Mouse (Mus musculus): ENCODE data around the gene Clcnkb.

DNA sequence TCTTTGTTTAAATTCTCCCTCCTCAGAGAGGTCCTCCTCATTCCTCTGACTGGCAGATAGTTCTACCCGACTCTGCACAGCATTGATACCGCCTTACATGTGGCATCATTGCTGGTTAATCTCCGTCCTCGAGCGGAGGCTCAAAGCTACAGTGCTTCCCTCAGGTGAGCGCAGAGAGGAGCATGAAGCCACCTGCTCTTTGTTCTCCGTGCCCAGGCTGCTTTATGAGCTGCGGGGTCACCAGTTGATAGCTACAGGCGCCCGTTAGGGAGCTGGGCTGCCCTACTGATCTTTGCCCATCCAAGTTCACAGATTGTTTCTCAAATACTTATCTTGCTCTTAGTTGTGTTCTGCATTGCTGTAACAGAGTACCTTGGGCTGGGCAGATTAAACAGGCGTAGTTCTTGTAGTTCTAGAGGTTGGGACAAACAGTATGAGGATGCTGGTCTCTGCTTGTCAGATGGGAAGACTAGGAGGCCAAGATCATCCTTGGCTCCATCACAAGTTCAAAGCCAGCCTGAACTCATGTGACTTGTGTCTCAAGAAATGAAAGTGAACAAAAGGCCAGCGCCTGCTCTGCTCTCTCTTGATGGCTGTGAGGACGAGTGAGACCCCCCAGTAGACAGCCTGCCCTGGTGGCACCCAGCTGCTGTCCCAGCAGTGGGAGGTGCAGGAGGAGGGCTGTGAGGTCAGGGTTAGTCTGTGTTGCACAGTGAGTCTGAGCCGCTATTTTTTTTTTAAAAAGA, 40.6 kb upstream of the Clcnkb start:
- TF ChIP-seq CTCF (IDR thresholded peaks at IDR 0.05; ENCODE audit: low read depth) (no peak), EP300 (optimal IDR thresholded peaks at IDR 0.05) (no peak)

Measured in stomach, postnatal 0 days (tissue).